ENCODE assay signal across 7 mouse cellular contexts in the genomic region with DNA sequence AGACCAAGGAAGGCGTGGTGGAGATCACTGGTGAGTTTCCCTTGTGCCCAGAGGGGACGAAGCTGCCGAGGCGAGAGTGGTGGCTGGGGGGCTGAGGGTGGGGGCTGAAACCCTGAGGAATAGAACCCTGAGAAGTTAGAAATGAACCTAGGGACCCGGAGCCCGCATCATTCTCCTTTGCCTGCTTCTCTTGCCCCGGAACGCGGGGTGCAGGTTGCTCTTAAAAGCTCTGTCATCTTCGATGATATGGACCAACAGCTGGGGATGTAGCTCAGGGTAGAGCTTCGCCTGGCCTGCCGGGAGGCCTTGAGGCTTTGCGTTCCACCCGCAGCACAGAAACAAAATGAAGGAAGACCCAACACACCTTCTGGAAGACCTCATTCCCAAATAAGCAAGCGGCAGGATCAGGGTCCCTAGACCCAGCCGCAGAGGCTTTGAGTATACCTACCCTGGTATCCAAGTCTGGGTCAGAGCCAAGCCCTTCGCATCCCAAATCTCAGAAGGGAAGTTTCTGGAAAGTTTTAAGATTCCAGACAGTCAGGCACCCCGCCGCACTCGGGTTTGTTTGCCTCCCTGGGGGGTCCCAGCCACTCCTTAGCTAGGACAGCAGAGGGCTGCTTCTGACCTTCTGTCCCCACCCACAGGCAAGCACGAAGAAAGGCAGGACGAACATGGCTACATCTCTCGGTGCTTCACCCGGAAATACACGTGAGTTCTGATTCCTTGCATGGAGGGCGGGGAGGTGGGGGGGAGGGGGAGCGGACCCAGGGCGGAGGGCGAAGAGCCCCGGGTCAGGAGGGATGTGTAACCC. TPM values are rescaled to one million over a fixed set of nuclear protein-coding genes. Genes with fewer than 3 reads are reported as not detected.
A peak's percentile ranks its signal among the peaks of the same experiment; 100 is the strongest.
DNase-seq lines count a peak whose midpoint lies in the region; ATAC-seq lines count a peak whose summit lies in the region.

No protein-coding gene starts in this region.

- no peak for ATAC-seq in embryonic facial prominence, embryonic 12.5 days (ENCODE audit: insufficient number of reproducible peaks, insufficient read depth, low FRiP score, low TSS enrichment)
- ATAC-seq in hindbrain, embryonic 16.5 days, result no peak
- ATAC-seq in midbrain, embryonic 11.5 days (ENCODE audit: low FRiP score), result no peak

- peak overlapping the region; percentile 31 for H3K4me3 ChIP-seq in embryonic facial prominence, embryonic 12.5 days
- peak overlapping the region; percentile 20 for H3K4me3 ChIP-seq in hindbrain, embryonic 16.5 days (ENCODE audit: low read length)
- H3K4me3 ChIP-seq in midbrain, embryonic 11.5 days (ENCODE audit: low read depth, low read length), result peak overlapping the region; percentile 5; the same call in 1 of the 2 replicates

- peak overlapping the region; percentile 44 for H3K4me2 ChIP-seq in embryonic facial prominence, embryonic 12.5 days (replicated peaks)
- H3K4me2 ChIP-seq in hindbrain, embryonic 16.5 days (ENCODE audit: low read length), result peak overlapping the region; percentile 37
- H3K4me2 ChIP-seq in midbrain, embryonic 11.5 days, result peak overlapping the region; percentile 14; the same call in 1 of the 2 replicates

- peaks cover 31% of the 10 kb centered on the region for H3K27me3 ChIP-seq in embryonic facial prominence, embryonic 12.5 days
- peaks cover 9% of the 10 kb centered on the region for H3K27me3 ChIP-seq in hindbrain, embryonic 16.5 days (replicated peaks; ENCODE audit: control insufficient read depth, insufficient read depth, low read length)
- H3K27me3 ChIP-seq in midbrain, embryonic 11.5 days (ENCODE audit: control insufficient read depth, insufficient read depth, low read length), result peaks cover 30% of the 10 kb centered on the region

- peaks cover 13% of the 10 kb centered on the region; the same call in 1 of the 2 replicates for H3K4me1 ChIP-seq in embryonic facial prominence, embryonic 12.5 days
- peaks cover 5% of the 10 kb centered on the region; the same call in 1 of the 2 replicates for H3K4me1 ChIP-seq in hindbrain, embryonic 16.5 days (ENCODE audit: control insufficient read depth, insufficient read depth, low read depth, low read length)
- 0 out of 2 replicates have a peak, but pooled peaks cover 2% of the 10 kb centered on the region for H3K4me1 ChIP-seq in midbrain, embryonic 11.5 days (ENCODE audit: control insufficient read depth, insufficient read depth, low read length)

- H3K27ac ChIP-seq in embryonic facial prominence, embryonic 12.5 days, result no peak overlapping the region
- no peak overlapping the region for H3K27ac ChIP-seq in hindbrain, embryonic 16.5 days (ENCODE audit: low read depth, low read length)
- no peak overlapping the region for H3K27ac ChIP-seq in midbrain, embryonic 11.5 days (ENCODE audit: low read depth, low read length)

- DNase-seq in R1 (ENCODE audit: low read depth, low spot score), result peak; percentile 98
- peak; percentile 88 for DNase-seq in midbrain, embryonic 11.5 days (ENCODE audit: low spot score, missing footprints)
- no peak for DNase-seq in cerebellum, adult 18-20 months
- no peak for DNase-seq in layer of hippocampus, adult 18-20 months (ENCODE audit: low spot score in 2 of 2)
- DNase-seq in retina, embryonic 14.5 days (ENCODE audit: low spot score), result no peak

- H3K36me3 ChIP-seq in embryonic facial prominence, embryonic 12.5 days, result no peaks in the 10 kb centered on the region
- no peaks in the 10 kb centered on the region for H3K36me3 ChIP-seq in hindbrain, embryonic 16.5 days (ENCODE audit: control insufficient read depth, insufficient read depth, low read length)
- no peaks in the 10 kb centered on the region for H3K36me3 ChIP-seq in midbrain, embryonic 11.5 days (ENCODE audit: control insufficient read depth, insufficient read depth, low read length)

- 3% methylated on average over 30 of the region's 30 CpGs for WGBS in embryonic facial prominence, embryonic 12.5 days
- 3% methylated on average over 27 of the region's 30 CpGs for WGBS in hindbrain, embryonic 16.5 days
- WGBS in midbrain, embryonic 11.5 days, result 5% methylated on average over 30 of the region's 30 CpGs

- no peaks in the 10 kb centered on the region for H3K9me3 ChIP-seq in embryonic facial prominence, embryonic 12.5 days
- no peaks in the 10 kb centered on the region for H3K9me3 ChIP-seq in hindbrain, embryonic 16.5 days (ENCODE audit: control insufficient read depth, low read length)
- H3K9me3 ChIP-seq in midbrain, embryonic 11.5 days (ENCODE audit: control insufficient read depth, low read length), result no peaks in the 10 kb centered on the region

- H3K9ac ChIP-seq in embryonic facial prominence, embryonic 12.5 days, result no peak overlapping the region
- H3K9ac ChIP-seq in hindbrain, embryonic 16.5 days (ENCODE audit: low read depth, low read length), result no peak overlapping the region
- H3K9ac ChIP-seq in midbrain, embryonic 11.5 days (ENCODE audit: low read length), result no peak overlapping the region

RNA-seq across cellular contexts. Expression of a gene that starts 0.9 kb away (rescaled TPM):
- polyA plus RNA-seq in embryonic facial prominence, embryonic 12.5 days (2016; fragmentation: Nextera tagmentation; extraction: Ambion mirVana), result 67.9 and 74.8 TPM in 2 replicates
- 15.6 and 29.6 TPM in 2 replicates for polyA plus RNA-seq in hindbrain, embryonic 16.5 days (2015; fragmentation: Nextera tagmentation; extraction: Ambion mirVana)
- polyA plus RNA-seq in midbrain, embryonic 11.5 days (2014; fragmentation: Nextera tagmentation; extraction: Ambion mirVana), result 8.7 and 9.9 TPM in 2 replicates
- 10 to 100 TPM; 16.7 to 22.4 TPM for total RNA-seq in layer of hippocampus, adult 18-20 months (2021)

RNA-seq across cellular contexts. Expression of a gene that starts 45.8 kb away (rescaled TPM):
- 221 and 228 TPM in 2 replicates for polyA plus RNA-seq in embryonic facial prominence, embryonic 12.5 days (2016; fragmentation: Nextera tagmentation; extraction: Ambion mirVana)
- 996 and 1,023 TPM in 2 replicates for polyA plus RNA-seq in hindbrain, embryonic 16.5 days (2015; fragmentation: Nextera tagmentation; extraction: Ambion mirVana)
- polyA plus RNA-seq in midbrain, embryonic 11.5 days (2014; fragmentation: Nextera tagmentation; extraction: Ambion mirVana), result 182 and 188 TPM in 2 replicates
- 1,000 to 10,000 TPM; 1,236 to 1,273 TPM for total RNA-seq in layer of hippocampus, adult 18-20 months (2021)

Comparison
In these comparisons a context has a peak if more than half of its experiments do, and no peak if none do; other contexts are left out.
1. DNase-seq: peak in R1 (single experiment) and midbrain, embryonic 11.5 days (single experiment); none in cerebellum, adult 18-20 months (0 of 2), layer of hippocampus, adult 18-20 months (0 of 2) and retina, embryonic 14.5 days (single experiment).
2. Peak in every context shown above with its lines, with median percentiles within 50 percentile points of each other: H3K4me2 ChIP-seq and H3K4me3 ChIP-seq.